18 mouse cellular contexts compared by ENCODE assay signal in genomic region chr9:83386264-83386855, GRCm38 (mm10). TPM values are rescaled to one million over a fixed set of nuclear protein-coding genes. Genes with fewer than 3 reads are reported as not detected.
DNase-seq lines count a peak whose midpoint lies in the region; ATAC-seq and TF ChIP-seq lines count a peak whose summit lies in the region.
"Had no signal": no experiment of that assay in that cellular context is flagged by ENCODE, and none has a peak within 500 bp of the region (broad histone marks: within the 10 kb centered on the region; RNA-seq: fewer than 3 reads in every experiment).

No protein-coding gene starts in this region.

- H3K4me2 ChIP-seq in hindbrain, embryonic 11.5 days (replicated peaks; ENCODE audit: low read depth, low read length), result no peak overlapping the region
- H3K4me2 ChIP-seq in midbrain, embryonic 15.5 days, result no peak overlapping the region
- H3K4me2 ChIP-seq: neural tube, embryonic 12.5 days had no signal

- ATAC-seq in hindbrain, embryonic 11.5 days (ENCODE audit: low FRiP score), result no peak
- ATAC-seq in midbrain, embryonic 15.5 days (replicated peaks), result peak; percentile 31; the same call in 1 of the 2 replicates
- ATAC-seq: activated CD4-positive, CD25-positive, alpha-beta regulatory T cell, adult 4 months; forebrain, postnatal 0 days; liver, postnatal 0 days; Patski had no signal

- H3K4me3 ChIP-seq in hindbrain, embryonic 10.5 days, result no peak overlapping the region
- H3K4me3 ChIP-seq in hindbrain, embryonic 11.5 days (ENCODE audit: low read depth, low read length), result no peak overlapping the region
- no peak overlapping the region for H3K4me3 ChIP-seq in testis, adult 2 months (ENCODE audit: control insufficient read depth, low read depth, low read length)
- H3K4me3 ChIP-seq in midbrain, embryonic 15.5 days, result no peak overlapping the region
- H3K4me3 ChIP-seq in kidney, adult 2 months (ENCODE audit: insufficient read depth, low read depth, low read length), result no peak overlapping the region
- H3K4me3 ChIP-seq: gastrocnemius, adult 2 months; neural tube, embryonic 12.5 days had no signal

- 76% methylated on average over 5 of the region's 5 CpGs for WGBS in hindbrain, embryonic 10.5 days
- 76% methylated on average over 5 of the region's 5 CpGs for WGBS in hindbrain, embryonic 11.5 days
- WGBS in midbrain, embryonic 15.5 days, result 85% methylated on average over 5 of the region's 5 CpGs
- 86% methylated on average over 5 of the region's 5 CpGs for WGBS in kidney, adult 2 months

- no peak overlapping the region for H3K9ac ChIP-seq in hindbrain, embryonic 11.5 days (ENCODE audit: low read depth, low read length)
- no peak overlapping the region for H3K9ac ChIP-seq in midbrain, embryonic 15.5 days
- H3K9ac ChIP-seq: forebrain, postnatal 0 days; liver, postnatal 0 days; neural tube, embryonic 12.5 days had no signal

- DNase-seq in hindbrain, embryonic 10.5 days (ENCODE audit: low spot score), result no peak
- no peak for DNase-seq in hindbrain, embryonic 11.5 days (ENCODE audit: low spot score)
- DNase-seq in testis, postnatal 14 days (ENCODE audit: low spot score), result no peak
- DNase-seq in ovary, postnatal 36 days (ENCODE audit: low spot score), result no peak
- no peak for DNase-seq in kidney, adult 2 months
- DNase-seq: adrenal gland, postnatal 25 days; cerebellum, adult 2 months; forebrain, postnatal 0 days; gastrocnemius, adult 2 months; kidney, adult 9 months; liver; liver, postnatal 0 days; lung, postnatal 14 days had no signal

- H3K27ac ChIP-seq in hindbrain, embryonic 10.5 days, result 0 out of 2 replicates have a peak overlapping the region, but pooled peaks have one; percentile 14
- H3K27ac ChIP-seq in hindbrain, embryonic 11.5 days (ENCODE audit: low read depth, low read length), result no peak overlapping the region
- H3K27ac ChIP-seq in testis, adult 2 months (ENCODE audit: control insufficient read depth, insufficient read depth, low read depth, low read length), result no peak overlapping the region
- no peak overlapping the region for H3K27ac ChIP-seq in midbrain, embryonic 15.5 days
- no peak overlapping the region for H3K27ac ChIP-seq in kidney, adult 2 months (ENCODE audit: insufficient read depth, low read depth, low read length)
- H3K27ac ChIP-seq: gastrocnemius, adult 2 months; neural tube, embryonic 12.5 days had no signal

- no peaks in the 10 kb centered on the region for H3K4me1 ChIP-seq in hindbrain, embryonic 10.5 days (replicated peaks)
- no peaks in the 10 kb centered on the region for H3K4me1 ChIP-seq in hindbrain, embryonic 11.5 days (replicated peaks; ENCODE audit: control insufficient read depth, insufficient read depth, low read length)
- H3K4me1 ChIP-seq in testis, adult 2 months (ENCODE audit: control insufficient read depth, insufficient read depth, low read length), result no peaks in the 10 kb centered on the region
- peaks cover 21% of the 10 kb centered on the region for H3K4me1 ChIP-seq in midbrain, embryonic 15.5 days
- H3K4me1 ChIP-seq in kidney, adult 2 months (ENCODE audit: control insufficient read depth, insufficient read depth, low read length), result no peaks in the 10 kb centered on the region
- H3K4me1 ChIP-seq: neural tube, embryonic 12.5 days had no signal

- no peaks in the 10 kb centered on the region for H3K27me3 ChIP-seq in hindbrain, embryonic 10.5 days (ENCODE audit: insufficient read depth, poor library complexity, severe bottlenecking)
- no peaks in the 10 kb centered on the region for H3K27me3 ChIP-seq in hindbrain, embryonic 11.5 days (ENCODE audit: control insufficient read depth, insufficient read depth, low read length)
- H3K27me3 ChIP-seq in testis, adult 2 months (ENCODE audit: control insufficient read depth, insufficient read depth, low read length), result no peaks in the 10 kb centered on the region
- no peaks in the 10 kb centered on the region for H3K27me3 ChIP-seq in midbrain, embryonic 15.5 days (replicated peaks)
- H3K27me3 ChIP-seq in kidney, adult 2 months (replicated peaks; ENCODE audit: control insufficient read depth, insufficient read depth, low read length), result no peaks in the 10 kb centered on the region
- H3K27me3 ChIP-seq: neural tube, embryonic 12.5 days; Patski had no signal

- H3K9me3 ChIP-seq in hindbrain, embryonic 10.5 days, result no peaks in the 10 kb centered on the region
- H3K9me3 ChIP-seq in hindbrain, embryonic 11.5 days (ENCODE audit: control insufficient read depth, low read length), result no peaks in the 10 kb centered on the region
- no peaks in the 10 kb centered on the region for H3K9me3 ChIP-seq in midbrain, embryonic 15.5 days
- H3K9me3 ChIP-seq: neural tube, embryonic 12.5 days had no signal

- 0 out of 2 replicates have a peak, but pooled peaks have one; percentile 6 for TF ChIP-seq CTCF in testis, adult 2 months (IDR thresholded peaks at IDR 0.05; ENCODE audit: control insufficient read depth, insufficient read depth, insufficient replicate concordance, low read depth, low read length)
- TF ChIP-seq CTCF in kidney, adult 2 months (conservative IDR thresholded peaks at IDR 0.05; ENCODE audit: insufficient read depth, insufficient read length, low read depth, low read length), result no peak

- TF ChIP-seq POLR2A in testis, adult 2 months (IDR thresholded peaks at IDR 0.05; ENCODE audit: control insufficient read depth, low read depth, low read length), result no peak
- no peak for TF ChIP-seq POLR2A in kidney, adult 2 months (IDR thresholded peaks at IDR 0.05; ENCODE audit: low read depth, low read length)

- H3K36me3 ChIP-seq in hindbrain, embryonic 10.5 days, result no peaks in the 10 kb centered on the region
- no peaks in the 10 kb centered on the region for H3K36me3 ChIP-seq in hindbrain, embryonic 11.5 days (ENCODE audit: control insufficient read depth, insufficient read depth, low read length)
- no peaks in the 10 kb centered on the region for H3K36me3 ChIP-seq in testis, adult 2 months (ENCODE audit: control insufficient read depth, insufficient read depth, low read length)
- H3K36me3 ChIP-seq in midbrain, embryonic 15.5 days (replicated peaks), result no peaks in the 10 kb centered on the region
- H3K36me3 ChIP-seq in kidney, adult 2 months (ENCODE audit: control insufficient read depth, insufficient read depth, low read length), result no peaks in the 10 kb centered on the region
- H3K36me3 ChIP-seq: neural tube, embryonic 12.5 days had no signal

RNA-seq across cellular contexts. Expression of gene Lca5, which starts 54.6 kb away (rescaled TPM):
- 19.2 and 20.1 TPM in 2 replicates for polyA plus RNA-seq in hindbrain, embryonic 10.5 days (2016; fragmentation: Nextera tagmentation; extraction: Ambion mirVana)
- 21.1 and 31.1 TPM in 2 replicates for polyA plus RNA-seq in hindbrain, embryonic 11.5 days (2014; fragmentation: Nextera tagmentation; extraction: Ambion mirVana)
- polyA plus RNA-seq in testis, adult 2 months (2012; rRNA removed), result 5.1 and 6.0 TPM in 2 replicates
- polyA plus RNA-seq in midbrain, embryonic 15.5 days (2015; fragmentation: Nextera tagmentation; extraction: Ambion mirVana), result 15.6 and 15.9 TPM in 2 replicates
- 0.48 and 0.60 TPM in 2 replicates for polyA plus RNA-seq in kidney, adult 2 months (2012; rRNA removed)
